Mouse (Mus musculus) adrenal gland, postnatal 25 days (tissue): ENCODE data around the gene Tas1r1. TPM values are rescaled to one million over a fixed set of nuclear protein-coding genes. Genes with fewer than 3 reads are reported as not detected.

Source experiments
- DNase-seq: peaks from one replicate; pipeline ENCODE4 v3.0.0; 2021; ENCODE audit warnings: mixed read lengths
- total RNA-seq: library from RNA; stranded (reverse); gene quantifications from 2 replicates; pipeline ENCODE4 v1.2.3, GENCODE M21; 2021

Gene Tas1r1
- total RNA-seq, 1 experiment from 2014 or later: 0.09 TPM

DNA sequence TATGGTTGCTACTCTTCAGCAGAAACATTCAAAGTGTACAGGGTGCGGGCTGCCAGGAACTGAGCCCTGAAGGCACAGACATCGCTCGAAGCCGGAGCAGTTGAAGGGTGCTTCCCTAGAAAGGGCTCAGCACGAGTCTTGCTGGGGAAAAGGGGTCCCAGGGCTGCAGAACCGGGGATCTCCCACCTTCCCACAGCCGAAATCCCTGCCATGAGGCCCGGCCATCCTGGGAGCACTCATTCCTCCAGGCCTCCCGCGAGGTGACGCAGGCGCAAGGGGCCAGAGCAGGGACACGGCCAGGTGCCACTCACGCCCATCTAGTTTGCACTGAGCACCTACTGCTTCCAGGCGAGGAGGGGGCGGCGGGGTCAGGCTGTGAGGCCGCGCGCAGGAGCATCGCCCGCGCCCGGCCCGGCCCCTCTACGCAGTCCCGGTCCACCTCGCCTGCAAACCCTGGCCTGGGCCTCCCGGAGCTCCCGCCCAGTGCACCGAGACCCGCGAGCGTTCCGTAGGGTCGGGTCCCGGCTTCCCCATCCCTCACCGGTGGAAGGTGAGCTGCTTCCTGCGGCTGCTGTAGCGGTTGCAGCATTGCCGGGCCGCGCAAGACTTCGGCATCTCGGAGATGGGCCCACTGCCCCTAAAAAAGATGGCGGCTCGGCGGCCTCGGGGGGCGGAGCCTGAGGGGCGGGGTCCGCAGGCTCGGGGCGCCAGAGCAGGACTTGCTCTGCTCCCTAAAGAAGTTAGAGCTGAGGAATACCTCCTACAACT lies 49.8 kb downstream of the Tas1r1 start, which contains the start of gene Thap3:
TSS of gene Thap3 (minus strand) at position 656 of the 768 bp plus-strand sequence.
- DNase-seq: peak; percentile 87

DNA sequence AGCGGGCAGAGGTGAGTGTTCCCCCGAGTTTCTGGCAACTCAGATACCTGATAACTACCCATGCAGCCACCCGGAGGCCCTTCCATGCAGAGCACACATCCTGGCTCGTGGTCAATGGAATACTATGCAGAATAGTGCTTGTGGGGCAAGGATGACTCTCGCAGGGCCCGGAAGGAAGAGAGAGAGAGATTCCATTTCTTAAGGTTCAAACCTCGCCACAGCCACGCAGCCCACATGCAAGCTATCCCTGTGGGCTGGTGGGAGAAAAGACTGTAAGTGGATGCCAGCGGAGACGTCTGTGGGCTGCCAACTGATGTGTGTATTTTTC lies 50.4 kb downstream of the Tas1r1 start:
- DNase-seq: no peak

DNA sequence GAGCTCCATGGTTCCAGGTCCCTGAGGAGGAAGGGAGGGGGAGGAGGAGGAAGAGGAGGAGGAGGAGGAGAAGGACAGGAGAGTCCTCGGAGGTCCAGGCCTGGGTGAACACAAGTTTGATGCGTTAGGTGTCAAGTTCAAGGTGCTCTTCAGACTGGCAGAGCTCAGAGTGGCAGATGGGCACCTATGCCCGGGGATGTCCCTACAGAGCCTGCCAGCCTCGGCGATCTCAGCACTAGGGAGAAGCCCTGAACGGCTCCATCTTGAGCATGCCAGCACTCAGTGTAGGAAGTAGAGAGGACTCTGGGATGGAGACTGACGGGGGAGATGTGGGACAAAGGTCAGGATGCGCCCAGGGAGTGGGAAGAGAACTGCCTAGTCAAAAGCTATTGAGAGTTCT lies 51.7 kb downstream of the Tas1r1 start:
- DNase-seq: no peak

DNA sequence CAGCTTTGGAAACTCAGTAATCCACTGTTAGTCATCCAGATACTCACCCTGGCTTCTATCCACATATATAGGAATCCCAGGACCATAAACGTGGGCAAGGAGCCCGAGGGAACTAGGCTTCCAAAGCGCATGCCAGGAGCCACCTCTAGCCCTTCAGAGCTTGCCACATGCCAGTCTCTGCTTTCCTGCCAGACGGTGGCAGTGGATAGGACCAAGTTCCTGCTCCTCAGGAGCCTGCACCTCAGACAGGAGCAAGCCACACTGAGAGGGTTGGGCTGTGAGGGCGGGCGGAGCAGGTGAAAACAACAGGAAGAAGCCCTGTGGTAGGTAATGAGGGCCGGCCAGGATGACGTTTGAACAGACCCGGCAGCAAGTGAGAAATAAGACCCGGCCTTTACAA lies 52.5 kb downstream of the Tas1r1 start:
- DNase-seq: no peak

DNA sequence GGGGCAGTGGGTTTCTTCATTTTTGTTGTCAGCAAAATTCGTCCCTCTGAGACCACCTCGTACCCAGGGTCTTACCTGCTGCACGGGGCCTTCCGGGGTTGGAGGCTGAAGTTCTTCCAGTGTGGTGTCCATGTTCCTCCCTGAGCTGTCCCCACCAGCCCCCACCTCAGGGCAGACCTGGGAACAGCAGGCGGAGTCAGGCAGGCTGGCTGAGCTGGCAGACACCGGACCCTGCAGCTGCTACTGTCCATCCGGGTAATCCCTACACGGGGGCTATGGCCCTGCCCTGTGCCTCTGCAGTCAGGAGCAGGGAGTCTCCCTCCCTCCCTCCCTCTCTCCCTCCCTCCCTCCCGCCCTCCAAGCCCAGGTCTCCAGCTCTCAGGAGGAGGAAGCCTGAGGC lies 54.8 kb downstream of the Tas1r1 start:
- DNase-seq: no peak

DNA sequence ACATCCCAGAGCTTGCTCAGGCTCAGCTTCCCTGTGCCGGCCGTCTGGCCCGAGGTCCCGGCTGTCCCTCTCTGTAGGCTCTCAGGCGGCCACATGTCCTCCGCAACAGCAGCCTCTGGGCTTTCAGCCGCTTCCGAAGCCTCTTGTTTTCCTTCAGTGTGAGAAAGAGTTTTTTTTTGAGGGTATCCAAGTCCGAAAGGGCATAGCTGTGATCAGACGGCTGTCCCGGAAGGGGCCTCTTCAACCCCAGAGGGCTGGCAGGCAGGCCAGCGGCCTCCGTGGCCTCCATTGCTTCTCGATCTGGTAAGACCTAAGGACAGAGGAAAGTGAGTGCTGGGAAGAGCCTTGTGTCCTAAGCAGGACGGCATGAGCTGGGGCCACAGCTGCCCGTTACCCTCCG lies 55.3 kb downstream of the Tas1r1 start:
- no peak for DNase-seq

DNA sequence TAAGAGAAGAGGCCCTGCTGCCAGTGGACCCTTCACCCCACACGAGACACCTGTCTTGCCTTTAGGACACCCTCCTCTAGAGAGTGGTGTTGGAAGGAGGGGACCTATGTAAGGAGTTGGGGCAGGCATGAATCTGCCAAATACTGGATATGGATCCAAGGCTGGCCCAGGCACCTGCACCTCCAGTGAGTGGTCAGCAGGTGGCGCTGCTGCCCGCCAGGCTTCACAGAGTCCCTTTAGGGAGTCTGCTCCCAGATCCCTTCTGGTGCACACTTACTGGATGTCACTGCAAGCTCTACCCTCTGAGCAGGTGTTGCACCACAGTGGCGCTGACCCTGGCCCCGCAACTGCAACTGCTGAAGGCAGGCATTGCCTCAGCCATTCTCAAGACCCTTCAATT lies 57.0 kb downstream of the Tas1r1 start:
- peak; percentile 83 for DNase-seq

DNA sequence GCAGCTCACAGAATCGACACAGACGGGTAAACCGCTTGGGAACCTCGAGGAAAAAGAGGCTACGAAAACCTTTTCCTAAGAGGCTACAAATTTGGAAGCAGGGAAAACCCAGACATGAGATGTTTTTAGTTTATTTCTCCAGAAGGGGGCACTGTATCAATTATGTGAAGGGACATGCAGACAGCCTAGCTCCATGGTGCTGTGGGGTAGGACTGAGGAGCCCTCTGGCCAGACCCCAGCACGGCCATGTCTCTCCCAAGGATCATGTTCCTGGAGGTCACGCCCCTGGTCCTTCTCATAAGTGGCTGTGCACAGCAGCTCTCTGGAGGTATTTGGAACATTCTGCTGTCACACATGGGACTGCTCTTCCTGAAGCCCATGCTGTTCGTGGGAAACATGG lies 57.7 kb downstream of the Tas1r1 start:
- no peak for DNase-seq

Other genes starting within 250 kb of the Tas1r1 start
- gene Camta1, start 176.7 kb downstream of the Tas1r1 start, total RNA-seq: 15.0 and 37.3 TPM in 2 replicates
- 104 and 112 TPM in 2 replicates for gene Dnajc11, start 104.9 kb downstream of the Tas1r1 start, total RNA-seq
- gene Thap3, start 49.6 kb downstream of the Tas1r1 start, total RNA-seq: 24.3 and 32.8 TPM in 2 replicates
- 14.4 and 19.0 TPM in 2 replicates for gene Phf13, start 42.3 kb downstream of the Tas1r1 start, total RNA-seq
- gene Klhl21, start 29.8 kb downstream of the Tas1r1 start, total RNA-seq: 24.8 and 28.5 TPM in 2 replicates
- 11.0 and 11.6 TPM in 2 replicates for gene Zbtb48, start 10.9 kb downstream of the Tas1r1 start, total RNA-seq
- 26.6 and 29.1 TPM in 2 replicates for gene Nol9, start 753 bp upstream of the Tas1r1 start, total RNA-seq
- gene Plekhg5, start 33.9 kb upstream of the Tas1r1 start, total RNA-seq: 12.9 and 15.6 TPM in 2 replicates
- gene Tnfrsf25, start 77.4 kb upstream of the Tas1r1 start, total RNA-seq: 1.5 and 2.0 TPM in 2 replicates
- 1.2 TPM in 2 replicates for gene Espn, start 113.8 kb upstream of the Tas1r1 start, total RNA-seq
- gene Hes2, start 120.3 kb upstream of the Tas1r1 start, total RNA-seq: not detected in 2 replicates
- gene Acot7, start 139.6 kb upstream of the Tas1r1 start, total RNA-seq: 34.6 and 39.9 TPM in 2 replicates
- gene Gpr153, start 235.7 kb upstream of the Tas1r1 start, total RNA-seq: 3.1 and 3.6 TPM in 2 replicates